Mouse (Mus musculus) lung, embryonic 15.5 days (tissue): ENCODE data around the gene Fhit. TPM values are rescaled to one million over a fixed set of nuclear protein-coding genes. Genes with fewer than 3 reads are reported as not detected.

Experiments
- polyA plus RNA-seq: library from polyadenylated mRNA; unstranded; fragments of >200 nt; fragmentation: Nextera tagmentation; extraction: Ambion mirVana; gene quantifications from 2 replicates; pipeline ENCODE4 v1.2.1, GENCODE M21; 2015

Gene Fhit
- polyA plus RNA-seq, 1 experiment from 2014 or later, result 3.4 TPM

Other genes with a start within 250 kb of the Fhit start
- gene Gm3839, start 194.7 kb upstream of the Fhit start, polyA plus RNA-seq, result 1.2 and 1.5 TPM in 2 replicates